Mouse (Mus musculus): ENCODE measurements around the gene Anapc10. TPM values are rescaled to one million over a fixed set of nuclear protein-coding genes. Genes with fewer than 3 reads are reported as not detected.
"Not testable (repeated sequence)": the region's sequence is repeated elsewhere in the genome, so short reads cannot be mapped to it uniquely, and the experiment has no call there.

Anapc10 gene
- polyA plus RNA-seq (2015; fragmentation: Nextera tagmentation; extraction: Ambion mirVana) = 35.7 and 37.5 TPM in 2 replicates

GRCm38 (mm10) chr8:79711064-79711961 is at the start of gene Anapc10, which contains the start of gene Abce1:
TSS of gene Anapc10 (plus strand) at chr8:79711820.
TSS of gene Abce1 (minus strand) at chr8:79711740.
- Histone ChIP-seq H3K4me2 (peak within 1 kb of the TSS; percentile 78), H3K9ac (replicated peaks) (peak within 1 kb of the TSS; percentile 88), H3K9me3 (replicated peaks) (no peaks in the 10 kb centered on the region), H3K27ac (replicated peaks) (peak within 1 kb of the TSS; percentile 94), H3K4me1 (peaks cover 12% of the 10 kb centered on the region), H3K36me3 (peaks cover 17% of the 10 kb centered on the region), H3K27me3 (replicated peaks) (no peaks in the 10 kb centered on the region), H3K4me3 (replicated peaks) (peak within 1 kb of the TSS; percentile 91)
- ATAC-seq (ENCODE audit: low FRiP score) = peak; percentile 99
- WGBS = under 1% methylated on average over 73 of the region's 73 CpGs

GRCm38 (mm10) chr8:79676461-79676860 is 35.2 kb upstream of the Anapc10 start:
- ATAC-seq (ENCODE audit: low FRiP score) = no peak
- no peaks in the 10 kb centered on the region for H3K27me3 ChIP-seq (replicated peaks)
- H3K27ac ChIP-seq (replicated peaks) = no peak overlapping the region
- no peak overlapping the region for H3K4me2 ChIP-seq
- peaks cover 27% of the 10 kb centered on the region for H3K36me3 ChIP-seq
- no peaks in the 10 kb centered on the region for H3K9me3 ChIP-seq (replicated peaks)
- H3K9ac ChIP-seq (replicated peaks) = no peak overlapping the region
- H3K4me3 ChIP-seq (replicated peaks) = no peak overlapping the region
- WGBS = 80% methylated on average over 4 of the region's 4 CpGs
- 0 out of 2 replicates have a peak, but pooled peaks cover 7% of the 10 kb centered on the region for H3K4me1 ChIP-seq

- no peak overlapping the region for H3K4me2 ChIP-seq
- H3K36me3 ChIP-seq = peaks cover 24% of the 10 kb centered on the region
- no peak overlapping the region for H3K4me3 ChIP-seq (replicated peaks)
- H3K9ac ChIP-seq (replicated peaks) = no peak overlapping the region
- H3K27ac ChIP-seq (replicated peaks) = no peak overlapping the region
- no peak for ATAC-seq (ENCODE audit: low FRiP score)
- 63% methylated on average over 5 of the region's 5 CpGs for WGBS
- no peaks in the 10 kb centered on the region for H3K27me3 ChIP-seq (replicated peaks)
- 0 out of 2 replicates have a peak, but pooled peaks cover 7% of the 10 kb centered on the region for H3K4me1 ChIP-seq
- no peaks in the 10 kb centered on the region for H3K9me3 ChIP-seq (replicated peaks)
These were observed 32.6 kb upstream of the Anapc10 start for GRCm38 (mm10) chr8:79679005-79679404.

GRCm38 (mm10) chr8:79680083-79680482 is 31.5 kb upstream of the Anapc10 start:
- not testable (repeated sequence) for H3K27me3 ChIP-seq (replicated peaks); ATAC-seq (ENCODE audit: low FRiP score); H3K9ac ChIP-seq (replicated peaks); H3K9me3 ChIP-seq (replicated peaks); H3K27ac ChIP-seq (replicated peaks); H3K4me1 ChIP-seq
- H3K4me2 ChIP-seq = peak overlapping the region; percentile 59
- peak overlapping the region; percentile 30; the same call in 1 of the 2 replicates for H3K4me3 ChIP-seq (replicated peaks)
- H3K36me3 ChIP-seq = peaks cover 30% of the 10 kb centered on the region
- 59% methylated on average over 10 of the region's 10 CpGs for WGBS

- no peak overlapping the region for H3K27ac ChIP-seq (replicated peaks)
These were observed 31.1 kb upstream of the Anapc10 start for GRCm38 (mm10) chr8:79680555-79680954.

GRCm38 (mm10) chr8:79680965-79681364 is 30.7 kb upstream of the Anapc10 start:
- WGBS = 30% methylated on average over 2 of the region's 2 CpGs
- ATAC-seq (ENCODE audit: low FRiP score) = 0 out of 2 replicates have a peak, but pooled peaks have one; percentile 69
- H3K27ac ChIP-seq (replicated peaks) = no peak overlapping the region

More at GRCm38 (mm10) chr8:79680555-79680954, 31.1 kb upstream of the Anapc10 start:
- Histone ChIP-seq H3K27me3 (replicated peaks) (no peaks in the 10 kb centered on the region), H3K9ac (replicated peaks) (no peak overlapping the region), H3K36me3 (peaks cover 31% of the 10 kb centered on the region), H3K9me3 (replicated peaks) (no peaks in the 10 kb centered on the region), H3K4me1 (0 out of 2 replicates have a peak, but pooled peaks cover 7% of the 10 kb centered on the region), H3K4me2 (peak overlapping the region; percentile 59), H3K4me3 (replicated peaks) (peak overlapping the region; percentile 30)
- ATAC-seq (ENCODE audit: low FRiP score) = peak; percentile 59
- 9% methylated on average over 34 of the region's 34 CpGs for WGBS

GRCm38 (mm10) chr8:79685927-79686326 is 25.7 kb upstream of the Anapc10 start:
- not testable (repeated sequence) for H3K27ac ChIP-seq (replicated peaks); H3K9me3 ChIP-seq (replicated peaks); H3K9ac ChIP-seq (replicated peaks); H3K4me1 ChIP-seq; ATAC-seq (ENCODE audit: low FRiP score); H3K4me2 ChIP-seq; H3K27me3 ChIP-seq (replicated peaks); H3K4me3 ChIP-seq (replicated peaks)
- 95% methylated on average over 5 of the region's 5 CpGs for WGBS
- peaks cover 73% of the 10 kb centered on the region for H3K36me3 ChIP-seq

More at GRCm38 (mm10) chr8:79680965-79681364, 30.7 kb upstream of the Anapc10 start:
- H3K9ac ChIP-seq (replicated peaks) = no peak overlapping the region
- H3K4me2 ChIP-seq = peak overlapping the region; percentile 59
- 0 out of 2 replicates have a peak, but pooled peaks cover 7% of the 10 kb centered on the region for H3K4me1 ChIP-seq
- peaks cover 35% of the 10 kb centered on the region for H3K36me3 ChIP-seq
- no peaks in the 10 kb centered on the region for H3K9me3 ChIP-seq (replicated peaks)
- H3K27me3 ChIP-seq (replicated peaks) = no peaks in the 10 kb centered on the region
- peak overlapping the region; percentile 30 for H3K4me3 ChIP-seq (replicated peaks)

GRCm38 (mm10) chr8:79692531-79692930 is 19.1 kb upstream of the Anapc10 start:
- Histone ChIP-seq H3K4me3 (replicated peaks) (no peak overlapping the region), H3K4me1 (no peaks in the 10 kb centered on the region), H3K27me3 (replicated peaks) (no peaks in the 10 kb centered on the region), H3K9ac (replicated peaks) (no peak overlapping the region), H3K36me3 (peaks cover 61% of the 10 kb centered on the region), H3K9me3 (replicated peaks) (no peaks in the 10 kb centered on the region), H3K4me2 (no peak overlapping the region), H3K27ac (replicated peaks) (no peak overlapping the region)
- ATAC-seq (ENCODE audit: low FRiP score) = no peak
- 89% methylated on average over 2 of the region's 2 CpGs for WGBS

GRCm38 (mm10) chr8:79706687-79707086 is 4.9 kb upstream of the Anapc10 start:
- no peak overlapping the region for H3K4me3 ChIP-seq (replicated peaks)
- H3K4me1 ChIP-seq = peaks cover 3% of the 10 kb centered on the region
- H3K27ac ChIP-seq (replicated peaks) = no peak overlapping the region
- WGBS = 94% methylated on average over 3 of the region's 3 CpGs
- H3K27me3 ChIP-seq (replicated peaks) = no peaks in the 10 kb centered on the region
- H3K4me2 ChIP-seq = no peak overlapping the region
- ATAC-seq (ENCODE audit: low FRiP score) = no peak
- H3K9ac ChIP-seq (replicated peaks) = no peak overlapping the region
- H3K9me3 ChIP-seq (replicated peaks) = no peaks in the 10 kb centered on the region
- peaks cover 46% of the 10 kb centered on the region for H3K36me3 ChIP-seq

- Histone ChIP-seq H3K27ac (replicated peaks) (no peak overlapping the region), H3K9ac (replicated peaks) (no peak overlapping the region), H3K9me3 (replicated peaks) (no peaks in the 10 kb centered on the region), H3K27me3 (replicated peaks) (no peaks in the 10 kb centered on the region), H3K4me2 (peak overlapping the region; percentile 57), H3K4me3 (replicated peaks) (no peak overlapping the region), H3K36me3 (peaks cover 14% of the 10 kb centered on the region), H3K4me1 (peaks cover 12% of the 10 kb centered on the region)
- ATAC-seq (ENCODE audit: low FRiP score) = no peak
- 63% methylated on average over 4 of the region's 6 CpGs for WGBS
These were observed 1.1 kb downstream of the Anapc10 start for GRCm38 (mm10) chr8:79712676-79713075.

- Histone ChIP-seq H3K4me3 (replicated peaks) (no peak overlapping the region), H3K4me1 (no peaks in the 10 kb centered on the region), H3K4me2 (no peak overlapping the region), H3K9me3 (replicated peaks) (no peaks in the 10 kb centered on the region), H3K27ac (replicated peaks) (no peak overlapping the region), H3K27me3 (replicated peaks) (no peaks in the 10 kb centered on the region), H3K36me3 (peaks cover 37% of the 10 kb centered on the region), H3K9ac (replicated peaks) (no peak overlapping the region)
- ATAC-seq (ENCODE audit: low FRiP score) = no peak
These were observed 9.9 kb downstream of the Anapc10 start for GRCm38 (mm10) chr8:79721537-79721936.

GRCm38 (mm10) chr8:79723308-79723707 is 11.7 kb downstream of the Anapc10 start:
- H3K4me3 ChIP-seq (replicated peaks) = no peak overlapping the region
- H3K9me3 ChIP-seq (replicated peaks) = no peaks in the 10 kb centered on the region
- ATAC-seq (ENCODE audit: low FRiP score) = no peak
- no peak overlapping the region for H3K9ac ChIP-seq (replicated peaks)
- H3K4me2 ChIP-seq = no peak overlapping the region
- H3K27ac ChIP-seq (replicated peaks) = no peak overlapping the region
- peaks cover 36% of the 10 kb centered on the region for H3K36me3 ChIP-seq
- H3K4me1 ChIP-seq = no peaks in the 10 kb centered on the region
- H3K27me3 ChIP-seq (replicated peaks) = no peaks in the 10 kb centered on the region
